Mouse (Mus musculus) yolk sac, embryonic 10.5 days (tissue): ENCODE results near the gene Chuk.

Experiments
- DNase-seq: peaks from one replicate; pipeline ENCODE4 v3.0.0-alpha.2; 2017; ENCODE audit warnings: low spot score

The Chuk gene

DNA sequence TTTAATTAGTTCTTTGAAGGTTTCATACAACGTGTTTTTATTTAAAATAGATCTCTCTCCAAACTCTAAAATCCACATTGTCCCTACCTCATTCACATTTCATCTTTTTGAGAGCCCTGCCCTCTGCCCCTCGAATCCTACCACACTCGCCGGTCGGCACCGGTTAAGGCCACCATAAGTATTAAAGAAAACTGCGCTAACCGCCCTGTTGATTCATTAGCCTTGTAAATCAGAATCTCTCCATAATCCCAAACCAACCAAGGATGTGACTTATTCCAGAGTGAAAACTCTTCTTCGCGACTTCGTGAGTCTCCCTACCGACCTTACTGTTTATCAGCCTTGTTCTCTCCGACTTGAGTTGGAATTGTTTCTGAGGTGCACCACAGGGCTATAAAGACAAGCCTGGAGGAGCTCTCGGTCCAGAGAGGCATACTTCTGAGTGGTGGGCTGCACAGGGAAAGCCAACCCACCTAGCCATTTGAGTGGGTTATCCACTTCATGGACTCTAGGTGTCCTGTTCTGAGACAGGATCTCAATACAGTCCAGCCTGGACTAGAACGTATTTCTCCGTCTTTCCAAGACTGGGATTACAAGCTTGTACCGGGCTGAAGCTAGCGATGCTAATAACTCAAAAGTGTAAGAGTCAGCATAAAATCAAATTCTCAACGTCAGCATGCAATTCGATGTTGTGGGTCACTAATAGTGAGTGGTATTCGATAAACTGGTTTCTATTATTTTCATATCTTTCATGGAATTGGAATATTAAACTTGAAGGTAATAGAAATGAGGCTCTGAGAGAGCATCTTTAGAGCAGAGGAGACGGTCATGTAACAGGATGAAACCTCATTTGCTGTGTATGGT, 611 bp upstream of the Chuk start:
- no peak for DNase-seq

DNA sequence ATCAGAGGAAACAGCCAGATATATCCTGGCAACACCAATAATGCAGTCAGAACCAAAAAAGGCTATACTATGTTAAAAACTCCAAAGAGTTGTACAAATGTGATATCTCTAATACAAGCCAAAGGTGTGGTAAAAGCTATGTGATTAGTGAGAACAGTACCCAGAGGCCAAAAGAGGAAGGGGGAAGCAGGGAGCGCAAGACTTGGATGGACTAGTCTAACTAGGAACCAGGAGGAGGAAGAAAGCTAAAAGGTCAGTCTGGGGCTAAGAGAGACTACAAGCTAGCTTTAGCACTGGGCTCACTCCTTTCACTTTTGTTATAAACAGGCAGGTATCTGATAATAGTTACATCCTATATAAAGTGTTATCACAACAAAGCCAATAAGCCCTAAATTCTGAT, 2.9 kb downstream of the Chuk start:
- no peak for DNase-seq

DNA sequence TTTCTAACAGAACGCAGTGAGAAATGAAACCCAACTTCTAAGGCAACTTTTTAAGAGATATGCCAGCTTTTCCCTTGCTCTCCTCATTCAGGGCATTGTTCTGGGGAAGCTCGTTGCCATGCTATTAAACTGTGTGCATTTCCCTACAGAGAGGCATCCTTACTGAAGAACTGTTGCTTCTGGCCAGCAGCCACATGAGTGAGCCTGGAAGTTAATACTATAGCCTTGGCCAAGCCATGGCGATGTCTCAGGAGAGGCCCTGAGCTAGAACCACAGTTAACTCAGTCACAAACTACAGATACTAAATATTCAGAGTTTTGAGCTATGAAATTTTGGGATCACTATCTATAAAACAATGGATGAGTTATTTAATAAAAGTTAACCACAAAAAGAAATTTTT, 4.3 kb downstream of the Chuk start:
- DNase-seq = no peak

DNA sequence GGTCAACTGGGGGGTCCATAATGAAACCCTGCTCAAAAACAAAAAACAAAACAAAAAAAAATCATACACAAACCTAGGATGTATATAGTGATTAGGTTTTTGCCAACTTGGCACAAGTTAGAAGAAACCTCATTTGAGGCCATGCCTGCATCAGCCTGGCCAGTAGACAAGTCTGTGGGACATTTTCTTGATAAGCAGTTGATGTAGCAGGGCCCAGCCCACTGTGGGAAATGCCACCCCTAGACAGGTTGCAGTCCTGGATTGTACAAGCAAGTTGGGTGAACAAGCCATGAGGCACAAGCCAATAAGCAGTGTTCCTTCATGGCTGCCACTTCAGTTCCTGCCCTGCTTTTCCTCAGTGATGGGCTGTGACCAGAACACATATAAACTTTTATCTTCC, 6.4 kb downstream of the Chuk start:
- DNase-seq = no peak

DNA sequence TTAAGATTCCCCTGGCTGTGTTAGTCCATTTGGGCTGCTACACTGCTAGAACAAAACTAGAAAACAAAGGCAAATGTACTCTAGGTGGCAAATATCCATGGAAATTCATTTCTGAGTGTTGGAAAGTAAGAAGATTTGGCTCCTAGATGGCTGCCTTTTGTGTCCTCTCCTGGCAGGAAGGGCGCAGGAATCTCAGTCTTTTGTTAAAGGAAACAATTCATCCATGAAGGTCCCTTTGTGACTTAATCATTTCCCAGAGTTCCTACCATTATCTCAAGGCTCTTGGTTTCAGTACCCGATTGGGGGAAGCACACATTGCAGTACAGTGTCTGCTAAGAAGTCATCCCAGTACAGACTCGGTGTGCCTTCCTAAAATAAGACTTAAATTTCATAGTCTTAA, 21.0 kb downstream of the Chuk start:
- no peak for DNase-seq

DNA sequence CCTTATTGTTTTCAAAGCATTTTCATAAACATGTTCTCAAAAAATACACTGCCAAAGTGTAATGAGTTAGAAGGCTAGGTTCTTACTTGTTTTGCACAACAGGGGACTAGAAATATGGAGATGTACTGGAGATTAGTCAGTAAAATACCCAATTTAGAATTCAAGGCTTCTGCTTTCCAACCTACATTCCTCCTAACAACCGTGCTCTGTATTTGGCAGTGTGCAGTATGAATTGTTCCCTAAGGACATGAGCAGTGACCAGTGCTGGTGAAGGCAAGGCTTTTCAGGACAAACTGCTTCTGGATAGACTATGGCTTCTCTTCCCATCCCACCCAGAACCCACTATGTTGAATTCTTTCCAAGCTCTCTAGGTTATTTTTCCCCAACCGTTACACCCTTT, 26.4 kb downstream of the Chuk start:
- DNase-seq = no peak

DNA sequence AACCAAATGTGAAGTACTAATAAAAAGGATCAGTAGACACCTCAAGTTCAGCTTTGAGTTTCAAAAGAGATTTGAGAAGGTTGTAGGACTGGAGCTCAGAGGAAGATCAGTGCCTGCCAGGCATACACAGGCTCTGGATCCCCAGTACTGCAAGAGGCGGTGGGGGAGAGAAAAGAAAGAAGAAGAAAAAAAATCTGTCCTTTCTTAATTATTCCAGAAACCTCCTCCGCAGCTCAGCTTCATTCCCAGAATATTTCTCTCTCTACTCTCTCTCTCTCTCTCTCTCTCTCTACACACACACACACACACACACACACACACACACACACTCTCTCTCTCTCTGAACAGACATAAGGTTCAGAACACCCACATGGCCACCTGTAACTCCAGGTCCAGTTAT, 27.3 kb downstream of the Chuk start:
- DNase-seq = no peak

DNA sequence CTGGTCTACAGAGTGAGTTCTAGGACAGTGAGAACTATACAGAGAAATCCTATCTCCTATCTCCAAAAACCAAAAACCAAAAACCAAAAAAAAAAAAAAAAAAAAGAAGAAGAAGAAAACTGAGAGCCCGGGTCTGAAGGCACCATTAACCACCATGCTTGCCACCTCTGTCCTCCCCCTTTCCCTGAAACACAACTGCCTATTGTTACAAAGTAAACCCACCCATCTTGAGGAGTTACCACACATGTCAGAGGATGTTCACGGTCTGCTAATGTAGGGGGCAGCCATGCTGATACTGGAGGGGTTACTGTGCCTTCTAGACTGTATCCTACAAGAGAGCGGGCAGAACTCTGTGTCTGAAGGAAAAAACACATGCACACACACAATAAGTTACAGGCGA, 30.3 kb downstream of the Chuk start:
- DNase-seq = no peak

DNA sequence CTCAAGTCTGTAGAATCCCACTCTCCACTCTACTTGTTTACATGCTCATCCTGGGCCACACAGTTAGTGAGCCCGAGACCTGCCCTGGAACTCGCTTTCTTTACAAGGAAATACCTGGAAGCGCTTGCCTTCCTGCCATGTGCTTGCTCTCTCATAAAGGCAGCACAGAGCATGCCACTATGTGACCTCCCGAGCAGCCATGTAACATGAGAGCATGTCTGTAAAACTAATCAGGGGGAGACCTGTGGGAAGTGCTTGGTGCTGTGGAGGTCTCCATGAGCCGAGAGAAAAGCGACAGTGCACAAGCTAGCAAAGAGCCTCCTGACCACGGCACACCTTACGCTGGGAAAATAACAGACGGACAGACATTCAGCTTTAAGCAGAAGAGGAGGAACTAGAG, 30.8 kb downstream of the Chuk start:
- DNase-seq = no peak

DNA sequence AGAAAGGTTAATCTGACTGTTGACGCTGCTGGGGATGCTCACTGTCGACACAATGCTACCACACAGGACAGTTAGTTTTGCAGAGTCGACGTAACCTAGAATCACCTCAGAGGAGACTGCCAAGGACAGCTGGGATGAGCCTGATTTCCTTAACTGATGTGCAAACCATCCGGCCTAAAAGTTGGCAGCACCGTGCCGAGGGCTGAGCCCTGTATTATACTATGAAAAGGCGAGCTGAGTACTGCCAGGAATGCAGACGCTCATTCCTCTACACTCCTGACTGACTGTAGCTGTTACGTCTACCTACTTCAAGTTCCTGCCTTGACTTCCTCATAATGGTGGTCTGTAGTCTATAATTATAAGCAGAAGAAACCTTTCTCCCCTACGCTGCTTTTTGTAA, 32.3 kb downstream of the Chuk start:
- no peak for DNase-seq

DNA sequence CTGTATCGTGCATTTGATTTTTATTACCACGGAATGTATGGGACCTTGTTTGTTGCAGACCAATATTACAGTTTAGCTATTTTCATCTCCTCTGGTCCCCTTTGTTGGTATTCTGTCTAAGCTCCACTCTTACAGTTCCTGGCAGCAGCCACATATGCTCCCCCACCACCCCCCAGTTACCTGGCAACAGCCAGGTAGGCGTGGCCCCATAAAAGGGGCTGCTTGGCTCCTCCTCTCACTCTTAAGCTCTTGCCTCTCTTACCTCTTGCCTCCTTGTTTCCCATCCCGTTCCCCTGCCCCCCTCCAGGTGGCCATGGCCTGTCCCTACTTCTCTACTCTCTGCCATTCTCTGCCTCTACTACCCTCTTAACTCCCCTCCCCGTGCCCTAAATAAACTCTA, 36.1 kb downstream of the Chuk start:
- no peak for DNase-seq

DNA sequence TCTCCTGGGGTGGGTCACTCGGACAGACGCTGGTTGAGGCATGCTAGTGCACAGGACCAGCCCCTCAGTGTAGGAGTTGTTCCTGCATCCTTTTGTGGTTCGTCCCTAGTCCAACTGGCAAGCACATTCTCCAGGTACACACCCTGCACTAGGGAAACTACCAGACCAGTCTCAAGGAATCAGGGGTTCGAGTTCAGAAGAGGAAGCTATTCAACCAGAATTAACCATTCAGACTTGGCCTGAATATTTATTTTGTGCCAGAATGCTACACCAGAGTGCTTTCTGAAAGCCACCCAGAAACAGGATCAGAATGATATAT, 37.4 kb downstream of the Chuk start:
- DNase-seq = no peak

DNA sequence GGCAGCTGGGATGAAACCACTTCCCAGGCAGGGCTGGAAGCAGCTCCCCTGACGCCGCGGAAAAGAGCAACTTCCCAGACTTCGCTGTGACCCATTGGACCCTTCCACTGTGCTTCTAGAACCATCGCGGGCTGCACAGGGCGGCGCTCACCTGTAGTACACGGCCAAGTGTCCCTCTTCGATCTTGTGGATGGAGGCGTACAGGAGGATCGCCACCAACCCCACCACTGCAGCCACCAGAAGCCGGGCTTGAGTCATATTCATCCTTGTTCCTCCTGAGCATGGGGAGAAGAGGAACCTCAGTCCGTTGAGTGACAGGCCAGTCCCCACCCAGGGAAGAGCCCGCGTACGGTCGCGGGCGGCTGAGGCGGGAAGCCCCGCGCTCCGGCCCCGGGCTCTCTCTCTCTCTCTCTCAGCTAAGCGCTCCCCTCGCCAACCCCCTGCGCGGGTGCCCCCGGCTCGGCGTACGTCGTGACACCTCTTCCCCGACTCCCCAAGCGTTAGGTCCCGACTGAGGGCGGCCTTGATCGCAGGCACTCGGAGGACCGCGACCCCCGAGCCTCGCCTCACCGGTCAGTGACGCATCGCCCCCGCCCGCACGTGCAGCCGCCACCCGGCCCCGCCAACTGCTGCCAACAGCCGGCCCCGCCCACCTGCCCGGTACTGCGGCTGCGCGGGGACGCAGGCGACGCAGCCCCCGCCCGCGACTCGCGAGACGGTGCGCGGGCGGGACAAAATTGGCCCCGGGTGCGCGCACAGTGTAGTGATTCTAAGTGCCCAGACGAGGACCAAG, 38.0 kb downstream of the Chuk start, which contains the start of gene Erlin1:
TSS of gene Erlin1 (minus strand) at position 665 of the 793 bp plus-strand sequence.
- peak; percentile 88 for DNase-seq

DNA sequence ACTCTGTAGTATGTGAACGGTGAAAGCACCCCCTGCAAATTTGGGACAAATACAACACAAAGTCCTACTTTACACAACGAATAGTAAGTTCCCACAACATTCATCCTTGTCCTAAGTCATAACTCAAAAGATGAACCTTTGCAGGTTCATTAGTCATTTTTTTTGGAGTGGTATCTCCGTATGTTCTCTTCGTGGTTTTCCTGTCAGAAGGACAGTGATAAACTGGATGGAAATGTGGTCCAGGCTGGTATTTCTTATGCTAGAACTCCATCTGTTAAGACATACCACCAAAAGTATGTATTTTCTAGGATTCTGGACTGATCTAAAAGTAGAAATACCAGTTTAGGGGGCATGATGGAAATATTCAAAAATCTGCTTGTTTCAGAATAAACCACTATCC, 39.0 kb downstream of the Chuk start:
- no peak for DNase-seq

DNA sequence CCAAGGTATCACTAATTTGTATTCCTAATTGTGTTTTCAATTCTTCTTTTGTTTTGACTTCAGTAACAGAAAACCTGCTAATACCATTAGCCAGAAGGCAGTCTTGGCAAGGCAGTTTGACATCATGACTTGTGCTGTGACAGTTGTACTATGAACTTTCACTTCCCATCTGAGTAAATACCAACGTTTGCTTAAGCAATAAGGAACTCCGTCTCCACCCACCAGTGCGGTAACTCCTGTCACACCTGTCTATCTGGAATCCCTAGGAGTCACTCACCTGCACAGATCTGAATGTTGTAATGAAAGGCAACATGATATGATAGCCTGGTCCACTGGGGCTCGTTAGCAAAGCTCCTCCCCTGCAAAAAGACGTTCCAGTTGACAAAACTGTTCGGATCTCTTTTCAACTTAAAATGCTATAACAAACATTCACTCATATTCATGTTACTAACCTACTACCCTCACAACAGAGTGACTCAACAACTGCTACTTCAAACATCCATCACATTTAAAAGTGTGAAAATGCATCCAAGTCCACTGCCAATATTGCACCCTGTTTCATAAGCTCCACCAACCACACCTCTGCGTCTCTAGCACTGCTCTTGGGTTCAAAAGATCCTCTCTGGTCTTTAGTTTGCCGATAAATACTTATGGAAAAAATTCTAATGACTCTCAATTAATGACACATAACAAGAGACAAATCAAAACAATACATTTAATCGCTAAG, 39.8 kb downstream of the Chuk start:
- peak; percentile 62 for DNase-seq

DNA sequence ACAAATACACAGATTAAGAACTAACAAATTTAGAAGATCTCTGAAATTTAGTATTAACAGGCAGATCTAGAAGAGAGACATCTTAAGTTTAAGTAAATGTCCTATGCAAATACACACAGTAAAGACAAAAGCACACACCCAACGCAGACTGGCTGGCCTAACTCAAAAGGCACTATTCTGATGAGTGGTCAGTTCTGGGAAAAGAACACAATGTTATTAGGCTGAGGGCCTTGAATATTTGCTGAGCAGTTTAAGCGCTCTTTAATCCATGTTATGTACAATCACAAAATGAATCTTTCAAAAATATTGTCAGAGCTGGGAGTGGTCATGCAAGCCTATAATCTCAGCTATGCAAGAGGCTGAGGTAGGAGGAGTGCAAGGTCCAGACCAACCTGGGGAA, 42.5 kb downstream of the Chuk start:
- DNase-seq = peak; percentile 48

DNA sequence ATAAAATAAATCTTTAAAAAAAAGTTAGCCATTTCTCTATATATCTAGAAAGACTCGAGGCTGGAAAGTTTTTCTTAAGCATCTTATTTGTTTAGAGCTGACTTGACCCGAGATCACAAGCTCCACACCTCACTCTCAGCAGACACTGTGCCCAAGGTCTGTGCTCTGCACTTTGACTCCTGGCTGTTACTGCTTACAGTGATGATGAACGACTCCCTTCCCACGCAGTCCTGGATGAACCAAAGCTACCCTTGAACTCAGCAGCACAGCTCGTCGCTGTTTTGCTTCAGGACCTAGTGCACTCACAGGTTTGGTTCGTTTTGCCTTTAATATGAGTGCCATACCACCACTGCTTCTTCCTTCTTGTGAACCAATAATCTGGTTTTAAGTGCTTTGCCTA, 43.5 kb downstream of the Chuk start:
- DNase-seq = peak; percentile 64

DNA sequence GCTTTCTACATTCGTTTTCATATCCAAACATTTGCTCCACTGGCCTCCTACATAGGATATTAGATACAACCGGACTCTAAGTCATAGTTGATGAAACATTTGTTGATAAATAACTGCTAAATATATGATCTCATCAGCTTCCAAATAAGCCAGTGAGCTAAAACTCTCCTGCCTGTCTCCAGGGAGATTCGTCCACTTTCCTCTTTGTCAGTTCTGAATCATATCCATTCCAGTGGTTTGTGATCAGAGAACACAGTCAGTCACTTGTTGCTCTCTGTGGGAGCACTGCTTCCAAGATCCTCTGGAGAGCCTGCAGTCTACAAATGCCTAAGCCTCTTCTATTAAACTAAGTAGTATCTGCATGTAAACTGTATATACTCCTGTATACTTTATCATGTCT, 47.1 kb downstream of the Chuk start:
- no peak for DNase-seq

DNA sequence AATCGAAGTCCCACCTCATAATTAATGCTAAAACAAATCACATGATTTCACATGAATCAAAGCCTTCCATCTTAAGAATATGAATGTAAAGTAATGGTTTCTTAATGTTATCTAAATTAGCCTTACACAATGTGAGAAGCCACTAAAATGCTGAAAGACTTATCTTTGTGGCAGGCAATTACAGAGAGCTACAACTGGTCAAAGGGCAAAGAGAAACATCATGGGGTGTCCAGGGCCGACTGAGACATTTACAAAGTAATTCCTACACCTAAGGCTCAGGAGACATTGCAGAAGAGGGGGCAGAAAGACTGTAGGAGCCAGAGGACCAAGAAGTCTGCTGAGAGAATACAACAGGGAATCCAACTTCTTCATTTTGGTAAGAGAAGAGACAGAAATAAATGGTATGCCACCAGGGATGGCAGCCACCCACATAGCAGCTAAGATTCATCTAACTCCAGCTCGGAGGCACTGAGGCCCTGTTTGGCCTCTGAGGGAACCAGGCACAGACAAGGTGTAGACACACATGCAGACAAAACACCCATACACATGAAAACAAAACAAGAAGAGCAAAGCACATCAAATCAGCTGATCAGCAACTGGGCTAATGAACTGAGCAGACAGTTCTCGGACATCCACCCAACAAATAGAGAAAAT, 52.0 kb downstream of the Chuk start:
- DNase-seq = no peak

DNA sequence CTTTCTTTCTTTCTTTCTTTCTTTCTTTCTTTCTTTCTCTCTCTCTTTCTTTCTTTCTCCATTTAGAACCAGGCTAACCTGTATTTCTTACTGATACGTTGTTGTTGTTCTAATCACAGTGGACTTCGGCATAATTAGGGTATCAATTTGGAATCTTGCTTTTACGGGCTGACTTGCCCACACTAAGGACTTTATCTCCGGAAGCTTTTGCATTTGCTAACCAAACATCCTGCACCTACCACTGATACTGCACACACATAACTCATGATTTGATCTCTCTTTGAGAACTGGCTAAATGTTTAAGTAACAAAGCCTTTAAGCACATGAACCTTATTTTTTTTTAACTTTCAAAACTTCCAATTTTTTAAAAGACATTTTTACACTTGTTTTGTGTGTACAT, 56.9 kb downstream of the Chuk start:
- no peak for DNase-seq

DNA sequence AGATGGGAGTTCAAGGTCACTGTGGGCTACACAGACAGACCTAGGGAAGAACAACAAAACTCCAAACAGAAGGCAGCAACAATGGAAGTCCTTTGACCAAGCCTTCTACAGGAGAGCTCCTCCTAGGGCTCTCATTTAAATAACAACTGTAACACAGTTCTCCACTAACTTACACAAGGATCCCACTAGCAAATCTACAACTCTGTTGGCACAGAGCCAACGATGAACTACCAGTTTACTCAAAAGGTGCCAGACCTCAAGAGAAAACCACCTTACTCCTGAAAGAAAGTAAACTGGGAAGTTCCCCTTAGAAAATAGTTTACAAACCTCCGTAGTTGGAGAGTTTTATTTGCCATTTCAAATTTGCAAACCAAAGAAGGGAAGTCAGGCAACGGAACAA, 58.0 kb downstream of the Chuk start:
- DNase-seq = no peak

DNA sequence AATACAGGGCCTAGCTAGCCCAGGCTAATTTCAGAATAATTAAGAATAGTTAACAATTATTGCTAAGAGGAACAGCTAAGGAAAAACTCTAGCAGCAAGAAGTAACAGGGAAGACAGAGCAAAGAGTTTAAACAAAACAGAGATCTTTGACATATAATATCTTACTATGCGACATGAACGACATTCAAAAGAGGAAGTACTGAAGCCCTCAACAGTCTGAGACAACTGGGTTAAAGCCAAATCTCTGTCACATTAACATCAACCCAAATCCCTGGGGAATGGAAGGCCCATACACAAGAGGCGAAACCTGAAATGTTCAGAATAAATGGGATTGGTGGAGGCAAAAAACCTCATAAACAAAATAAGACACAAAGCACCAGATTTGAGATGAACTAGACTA, 61.4 kb downstream of the Chuk start:
- no peak for DNase-seq
